Mouse (Mus musculus) MN1 (cell line): ENCODE data around the gene Smap1.
A peak's percentile ranks its signal among the peaks of the same experiment; 100 is the strongest.

ENCODE experiments used
- DNase-seq: peaks from one replicate; pipeline ENCODE4 v3.0.0-alpha.2; 2016; ENCODE audit warnings: low spot score

Smap1 gene

GRCm38 (mm10) chr1:23836630-23837029 is 85.5 kb downstream of the Smap1 start:
- DNase-seq: no peak

- DNase-seq: no peak
These were observed 87.3 kb downstream of the Smap1 start for GRCm38 (mm10) chr1:23834819-23835218.

GRCm38 (mm10) chr1:23834246-23834645 is 87.9 kb downstream of the Smap1 start:
- DNase-seq: no peak

- peak; percentile 73 for DNase-seq
These were observed 95.0 kb downstream of the Smap1 start for GRCm38 (mm10) chr1:23826887-23827758.

- no peak for DNase-seq
These were observed 100.5 kb downstream of the Smap1 start for GRCm38 (mm10) chr1:23821615-23822014.

GRCm38 (mm10) chr1:23798306-23798705 is 123.8 kb downstream of the Smap1 start:
- no peak for DNase-seq
